Mouse (Mus musculus): Measurements from ENCODE around the gene Taar8c. TPM values are rescaled to one million over a fixed set of nuclear protein-coding genes. Genes with fewer than 3 reads are reported as not detected.

Gene Taar8c
- not detected in 4 replicates for total RNA-seq (2023)

GRCm38 (mm10) chr10:24101812-24102211 lies at the start of gene Taar8c:
TSS of gene Taar8c (minus strand) at chr10:24101912.

GRCm38 (mm10) chr10:24149135-24149781 lies 47.5 kb upstream of the Taar8c start, which contains the start of gene Stx7:
TSS of gene Stx7 (plus strand) at chr10:24149302.

GRCm38 (mm10) chr10:24109434-24109833 lies 7.7 kb upstream of the Taar8c start, which contains the start of gene Taar9:
TSS of gene Taar9 (minus strand) at chr10:24109534.

GRCm38 (mm10) chr10:24092194-24092593 lies 9.5 kb downstream of the Taar8c start, which contains the start of gene Taar8b:
TSS of gene Taar8b (minus strand) at chr10:24092294.

GRCm38 (mm10) chr10:24076200-24076599 lies 25.5 kb downstream of the Taar8c start, which contains the start of gene Taar8a:
TSS of gene Taar8a (plus strand) at chr10:24076500.

Other genes with a start within 250 kb of the Taar8c start
- 0.38 TPM in 1 of 4 replicates, not detected in the others for gene Vnn1, start 207.2 kb downstream of the Taar8c start, total RNA-seq (2023)
- not detected in 4 replicates for gene Taar1, start 181.6 kb downstream of the Taar8c start, total RNA-seq (2023)
- gene Taar2, start 163.3 kb downstream of the Taar8c start, total RNA-seq (2023): not detected in 4 replicates
- not detected in 4 replicates for gene Taar3, start 152.4 kb downstream of the Taar8c start, total RNA-seq (2023)
- not detected in 4 replicates for gene Taar4, start 141.4 kb downstream of the Taar8c start, total RNA-seq (2023)
- not detected in 4 replicates for gene Taar5, start 131.2 kb downstream of the Taar8c start, total RNA-seq (2023)
- gene Taar6, start 116.3 kb downstream of the Taar8c start, total RNA-seq (2023): not detected in 4 replicates
- gene Taar7a, start 108.4 kb downstream of the Taar8c start, total RNA-seq (2023): not detected in 4 replicates
- not detected in 4 replicates for gene Taar7b, start 102.0 kb downstream of the Taar8c start, total RNA-seq (2023)
- not detected in 4 replicates for gene Taar7d, start 74.7 kb downstream of the Taar8c start, total RNA-seq (2023)
- not detected in 4 replicates for gene Taar7e, start 64.3 kb downstream of the Taar8c start, total RNA-seq (2023)
- not detected in 4 replicates for gene Taar7f, start 52.4 kb downstream of the Taar8c start, total RNA-seq (2023)
- not detected in 4 replicates for gene Taar8a, start 25.4 kb downstream of the Taar8c start, total RNA-seq (2023)
- not detected in 4 replicates for gene Taar8b, start 9.6 kb downstream of the Taar8c start, total RNA-seq (2023)
- not detected in 4 replicates for gene Taar9, start 7.6 kb upstream of the Taar8c start, total RNA-seq (2023)
- gene Stx7, start 47.4 kb upstream of the Taar8c start, total RNA-seq (2023): 97.1 to 129 TPM (median 102 TPM) in 4 replicates
- not detected in 4 replicates for gene Moxd1, start 121.6 kb upstream of the Taar8c start, total RNA-seq (2023)

Measured in B cell, adult 62 days (primary cell).